Mouse (Mus musculus) megakaryocyte, adult 5-6 weeks (primary cell): ENCODE results near the gene Hmx2. TPM values are rescaled to one million over a fixed set of nuclear protein-coding genes. Genes with fewer than 3 reads are reported as not detected.

Experiments
- ATAC-seq: 2 replicates; pipeline ENCODE4 v1.8.0; 2016; ENCODE audit warnings: mild to moderate bottlenecking, inconsistent platforms; ENCODE audit not compliant: poor library complexity, severe bottlenecking
- total RNA-seq, 2 experiments: library from RNA; stranded (forward) in 1 of 2; stranded (reverse) in 1 of 2; fragments of 153-499, 151-499 nt in 1 of 2; fragments of 221-1000, 200-1000 nt in 1 of 2; gene quantifications; 2 replicates each; pipeline versions ENCODE4 v1.2.3 to v1.2.4; 2015 to 2017

Hmx2 gene
- total RNA-seq, 2 experiments from 2014 or later = 0.18 to 0.33 TPM

DNA sequence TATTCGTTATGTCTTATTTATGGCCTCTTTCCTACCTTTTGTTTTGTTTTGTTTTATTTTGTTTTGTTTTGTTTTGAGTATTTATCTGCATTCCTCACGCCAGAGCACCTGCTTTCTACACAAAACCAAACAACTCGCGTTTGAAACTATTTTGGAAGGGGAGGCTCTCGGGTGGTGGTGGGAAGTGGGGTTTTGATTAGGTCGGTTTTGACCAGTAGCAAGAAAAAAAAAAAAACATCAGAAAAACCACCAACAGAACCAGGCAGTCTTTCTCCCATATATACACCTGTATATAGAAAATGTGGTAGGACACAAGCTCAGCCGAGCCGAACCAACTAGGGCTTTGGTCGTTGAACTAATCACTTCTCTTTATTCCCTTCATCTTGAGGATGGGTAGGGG, 7.5 kb downstream of the Hmx2 start:
- ATAC-seq = no peak

- no peak for ATAC-seq
Observed at GRCm38 (mm10) chr7:131556541-131557271, 8.1 kb downstream of the Hmx2 start.

DNA sequence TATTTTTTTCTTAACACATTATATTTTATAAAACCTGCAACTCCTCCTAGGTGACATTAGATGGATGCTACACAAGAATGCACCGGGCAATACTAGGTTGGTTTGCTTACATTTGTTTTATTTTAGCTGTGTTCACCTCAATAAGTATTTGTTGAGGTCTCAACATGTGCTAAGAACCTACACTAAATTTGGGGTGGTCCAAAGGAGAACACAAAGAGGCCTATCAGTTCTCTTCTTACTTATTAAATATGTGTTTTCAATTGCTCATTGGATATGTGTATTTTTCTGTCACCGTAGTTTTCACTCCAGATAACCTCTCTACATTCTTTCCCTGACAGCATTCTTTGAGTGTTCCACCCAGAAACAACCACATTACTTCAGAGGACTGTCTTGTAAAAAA, 9.2 kb downstream of the Hmx2 start:
- no peak for ATAC-seq

DNA sequence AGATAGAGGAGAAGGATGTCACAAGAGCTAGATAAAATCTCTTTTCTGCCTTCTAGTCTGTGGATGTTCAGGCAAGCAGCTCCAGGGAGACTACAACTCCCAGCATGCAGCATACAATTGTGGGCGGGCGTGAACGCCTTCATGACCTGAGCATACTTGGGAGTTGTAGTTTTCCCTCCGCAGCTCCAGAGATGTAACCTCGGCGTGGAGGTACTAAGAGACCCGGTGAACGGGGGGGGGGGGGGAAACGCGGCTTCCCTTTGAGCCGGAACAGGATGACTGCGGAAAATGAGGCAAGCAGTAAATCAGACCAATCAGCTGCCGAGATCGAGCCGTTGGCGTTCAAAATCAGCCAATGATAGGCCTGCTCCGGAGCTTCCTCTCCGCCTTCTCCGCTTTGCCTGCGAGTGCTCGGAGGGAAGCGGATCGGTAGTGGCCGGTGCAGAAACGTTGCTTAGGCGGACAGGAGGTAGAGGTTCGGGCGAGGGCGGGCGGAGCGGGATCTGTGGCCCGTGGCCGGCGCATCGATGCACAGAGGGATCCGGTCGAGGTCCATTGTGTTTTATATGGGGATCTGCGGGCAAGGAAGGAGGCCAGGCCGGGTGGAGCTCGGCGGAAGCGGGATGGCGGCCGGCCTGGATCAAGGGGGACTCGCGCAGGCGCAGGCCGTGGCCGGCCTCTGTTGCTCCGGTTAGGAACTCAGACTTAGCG, 11.6 kb downstream of the Hmx2 start, which contains the start of gene Bub3:
TSS of gene Bub3 (plus strand) at position 237 of the 711 bp plus-strand sequence.
- ATAC-seq = peak; percentile 91

DNA sequence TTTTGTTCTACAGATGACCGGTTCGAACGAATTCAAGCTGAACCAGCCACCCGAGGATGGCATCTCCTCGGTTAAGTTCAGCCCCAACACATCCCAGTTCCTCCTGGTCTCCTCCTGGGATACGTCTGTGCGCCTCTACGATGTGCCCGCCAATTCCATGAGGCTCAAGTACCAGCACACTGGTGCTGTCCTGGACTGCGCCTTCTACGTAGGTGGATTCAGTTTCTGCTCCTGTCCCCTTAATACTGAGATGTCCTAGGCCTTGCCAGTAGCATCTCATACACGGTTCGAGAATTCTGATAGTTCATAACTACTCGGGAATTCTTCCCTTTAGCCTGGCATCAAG, 12.1 kb downstream of the Hmx2 start:
- no peak; the same call in 1 of the 2 replicates for ATAC-seq

DNA sequence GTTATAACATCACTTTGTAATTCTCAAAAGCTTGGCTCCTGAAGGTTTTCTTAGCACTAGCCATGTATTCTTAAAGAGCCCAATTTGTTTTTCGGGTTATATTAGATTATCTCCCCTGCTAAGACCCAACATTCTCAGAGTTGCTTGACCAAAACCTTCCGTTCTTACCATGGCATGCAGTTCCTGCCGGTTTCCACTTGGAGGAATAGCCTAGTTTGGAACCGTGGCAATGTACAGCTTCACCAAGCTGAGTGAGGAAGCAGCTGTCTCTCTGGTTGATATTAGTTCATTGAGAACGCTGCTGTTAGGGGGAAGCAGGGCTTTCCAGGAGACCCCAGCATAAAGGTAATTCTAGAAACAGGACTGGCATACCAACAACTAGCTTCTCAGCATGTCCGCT, 26.7 kb downstream of the Hmx2 start:
- ATAC-seq = no peak

DNA sequence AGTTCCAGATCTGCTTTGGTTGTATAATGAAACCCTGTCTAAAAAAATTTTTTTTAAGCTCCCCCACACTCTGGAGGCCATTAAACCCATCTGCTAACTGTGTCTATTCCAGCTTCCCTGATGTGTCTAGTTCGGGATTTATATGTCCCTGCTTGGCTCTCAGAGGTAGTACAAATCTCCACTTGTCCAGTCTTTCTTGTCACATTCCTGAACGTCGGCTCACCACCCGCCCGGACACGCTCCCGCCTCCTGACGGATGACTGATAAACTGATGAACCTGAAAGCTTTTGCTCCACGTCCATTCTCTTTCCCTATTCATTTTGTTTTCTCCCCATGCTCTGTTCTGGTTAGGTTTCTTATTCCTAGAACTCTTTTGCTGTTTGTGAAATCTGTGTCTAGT, 33.6 kb downstream of the Hmx2 start:
- ATAC-seq = no peak

DNA sequence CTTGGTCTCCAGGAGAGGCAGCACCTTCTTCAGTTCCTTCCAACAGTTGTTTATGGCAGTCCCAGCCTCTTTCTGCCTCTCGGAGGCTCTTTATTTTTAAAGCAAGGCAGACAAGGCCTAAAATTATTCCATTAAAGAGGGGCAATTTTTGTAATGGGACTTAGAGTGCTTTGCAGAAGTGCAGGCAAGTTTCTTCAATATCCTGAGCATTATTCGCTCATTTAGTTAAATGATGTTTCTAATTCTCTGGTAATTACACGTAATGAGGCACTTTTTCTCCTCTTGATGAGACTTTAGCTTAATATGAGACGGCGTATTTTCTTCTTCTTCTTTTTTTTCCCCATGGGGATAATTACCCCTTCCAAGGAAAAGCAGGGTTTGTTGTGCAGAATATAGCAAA, 37.0 kb downstream of the Hmx2 start:
- ATAC-seq = no peak

GRCm38 (mm10) chr7:131597779-131598482, 49.4 kb downstream of the Hmx2 start:
- ATAC-seq = no peak

- no peak for ATAC-seq
Observed at GRCm38 (mm10) chr7:131598483-131598824, 49.9 kb downstream of the Hmx2 start.

GRCm38 (mm10) chr7:131602106-131602505, 53.5 kb downstream of the Hmx2 start:
- no peak for ATAC-seq

- ATAC-seq = no peak
Observed at GRCm38 (mm10) chr7:131603186-131603585, 54.6 kb downstream of the Hmx2 start.

- no peak for ATAC-seq
Observed at GRCm38 (mm10) chr7:131604946-131605345, 56.4 kb downstream of the Hmx2 start.

DNA sequence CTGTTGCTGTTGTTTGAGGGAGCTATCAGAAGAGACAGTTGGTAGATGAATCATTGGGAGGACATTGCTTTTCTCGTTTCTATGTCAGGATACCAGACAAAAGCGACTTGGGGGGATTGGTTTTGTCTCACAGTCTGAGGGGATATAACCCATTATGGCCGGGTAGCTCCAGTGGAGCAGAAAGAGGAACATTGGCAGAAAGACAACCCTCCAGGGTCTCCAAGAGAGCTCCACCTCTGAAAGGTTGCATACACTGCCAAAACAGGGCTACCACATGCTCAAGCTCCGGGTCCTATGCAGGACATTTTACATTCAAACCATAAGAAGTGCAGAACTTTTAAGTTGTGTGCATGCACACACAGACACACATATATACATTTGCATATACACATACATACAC, 56.9 kb downstream of the Hmx2 start:
- ATAC-seq = no peak

Other genes starting within 250 kb of the Hmx2 start
- not detected in 2 replicates for gene Cuzd1, start 226.5 kb upstream of the Hmx2 start, total RNA-seq (2015)
- gene Cuzd1, start 226.5 kb upstream of the Hmx2 start, total RNA-seq (2017) = not detected in 2 replicates
- gene Fam24b, start 219.3 kb upstream of the Hmx2 start, total RNA-seq (2015) = not detected in 2 replicates
- not detected in 2 replicates for gene Fam24b, start 219.3 kb upstream of the Hmx2 start, total RNA-seq (2017)
- not detected in 2 replicates for gene Fam24a, start 214.9 kb upstream of the Hmx2 start, total RNA-seq (2015)
- not detected in 2 replicates for gene Fam24a, start 214.9 kb upstream of the Hmx2 start, total RNA-seq (2017)
- 6.3 and 9.4 TPM in 2 replicates for gene 2310057M21Rik, start 186.0 kb upstream of the Hmx2 start, total RNA-seq (2015)
- 2.8 and 3.3 TPM in 2 replicates for gene 2310057M21Rik, start 186.0 kb upstream of the Hmx2 start, total RNA-seq (2017)
- 16.1 and 17.4 TPM in 2 replicates for gene Pstk, start 177.6 kb upstream of the Hmx2 start, total RNA-seq (2015)
- 7.2 and 13.3 TPM in 2 replicates for gene Pstk, start 177.6 kb upstream of the Hmx2 start, total RNA-seq (2017)
- 26.8 and 29.6 TPM in 2 replicates for gene Ikzf5, start 138.3 kb upstream of the Hmx2 start, total RNA-seq (2015)
- gene Ikzf5, start 138.3 kb upstream of the Hmx2 start, total RNA-seq (2017) = 25.2 and 26.3 TPM in 2 replicates
- gene Acadsb, start 138.2 kb upstream of the Hmx2 start, total RNA-seq (2015) = 21.5 and 33.0 TPM in 2 replicates
- 43.1 and 56.8 TPM in 2 replicates for gene Acadsb, start 138.2 kb upstream of the Hmx2 start, total RNA-seq (2017)
- not detected in 2 replicates for gene Hmx3, start 5.9 kb upstream of the Hmx2 start, total RNA-seq (2015)
- not detected in 2 replicates for gene Hmx3, start 5.9 kb upstream of the Hmx2 start, total RNA-seq (2017)
- gene Bub3, start 11.4 kb downstream of the Hmx2 start, total RNA-seq (2015) = 151 and 167 TPM in 2 replicates
- gene Bub3, start 11.4 kb downstream of the Hmx2 start, total RNA-seq (2017) = 89.6 and 91.0 TPM in 2 replicates